Mouse (Mus musculus) cerebellum, adult 2 months (tissue): ENCODE data around the gene Copz1.

Experiments used
- CTCF ChIP-seq: fragments of 200-500 bp; IDR thresholded peaks from 2 replicates; pipeline ENCODE4 v1.5.1; 2011; ENCODE audit warnings: low read depth, mild to moderate bottlenecking, control low read depth, low read length, moderate library complexity, borderline replicate concordance; ENCODE audit not compliant: insufficient read depth
- POLR2A ChIP-seq: fragments of 200-500 bp; IDR thresholded peaks from 2 replicates; pipeline ENCODE4 v1.6.1; 2011; ENCODE audit warnings: low read length, control low read depth, borderline replicate concordance; ENCODE audit not compliant: insufficient read depth

DNA sequence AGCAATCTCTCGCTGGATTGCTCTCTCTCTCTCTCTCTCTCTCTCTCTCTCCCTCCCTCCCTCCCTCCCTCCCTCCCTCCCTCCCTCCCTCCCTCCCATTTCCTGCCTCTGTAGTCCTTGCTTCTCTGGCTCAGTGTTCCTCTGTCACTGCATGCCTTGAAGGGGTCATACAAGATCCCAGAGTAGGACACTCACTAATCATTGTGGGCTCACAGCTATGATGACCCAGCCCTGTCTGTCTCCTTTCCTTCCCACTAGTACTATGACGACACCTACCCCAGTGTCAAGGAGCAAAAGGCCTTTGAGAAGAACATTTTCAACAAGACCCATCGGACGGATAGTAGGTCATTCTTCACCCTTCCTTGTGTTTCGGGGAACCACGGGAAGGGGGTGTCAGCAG is 17.9 kb downstream of the Copz1 start:
- TF ChIP-seq CTCF (no peak), POLR2A (no peak)
